Mouse (Mus musculus): ENCODE measurements around the gene Cct5.
A peak's percentile ranks its signal among the peaks of the same experiment; 100 is the strongest.

The Cct5 gene

DNA sequence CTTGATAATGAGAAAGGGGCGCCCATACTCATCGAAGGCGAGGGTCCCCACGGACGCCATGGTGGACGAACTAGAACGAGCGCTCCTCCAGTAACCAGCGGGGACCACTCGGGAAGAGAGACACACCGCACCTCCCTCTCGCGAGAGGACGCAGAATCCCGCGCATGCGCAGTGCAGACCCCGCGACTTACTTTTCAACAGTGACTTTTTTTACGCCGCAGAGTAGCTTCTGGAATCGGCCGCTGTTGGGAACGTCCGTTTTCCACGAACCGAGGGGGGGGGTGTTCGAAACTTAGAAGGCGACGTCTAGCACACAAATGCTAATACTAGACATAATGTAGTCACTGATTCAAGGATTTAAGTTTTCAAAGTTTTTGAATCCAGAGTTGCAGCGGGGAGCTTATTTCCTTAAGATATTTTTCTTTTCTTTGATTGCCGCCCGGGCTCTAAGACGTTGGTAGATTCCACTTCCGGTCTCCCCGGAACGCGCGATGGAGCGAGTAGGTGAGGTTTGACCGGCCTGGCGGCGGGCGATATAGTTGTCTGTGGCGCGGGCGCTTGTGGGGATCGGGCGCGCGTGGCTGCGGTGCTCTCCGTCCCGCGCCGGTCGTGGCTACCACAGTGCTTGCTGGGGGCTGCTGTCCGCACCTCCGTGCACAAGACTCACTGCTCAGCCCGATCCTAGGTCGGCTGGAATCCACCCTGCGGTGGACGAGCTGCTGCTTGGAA is at the start of gene Cct5, which contains the start of gene Fam173b:
TSS of gene Cct5 (minus strand) at position 159 of the 729 bp plus-strand sequence.
TSS of gene Fam173b (plus strand) at position 207 of the 729 bp plus-strand sequence.
- Histone ChIP-seq H3K36me3 (ENCODE audit: control insufficient read depth, insufficient read depth, low read length, poor library complexity, severe bottlenecking) (no peaks in the 10 kb centered on the region; the same call in 1 of the 2 replicates), H3K27me3 (ENCODE audit: control insufficient read depth, insufficient read depth, low read length, poor library complexity, severe bottlenecking) (no peaks in the 10 kb centered on the region)
- DNase-seq (ENCODE audit: low read depth, low spot score) = peak; percentile 99

DNA sequence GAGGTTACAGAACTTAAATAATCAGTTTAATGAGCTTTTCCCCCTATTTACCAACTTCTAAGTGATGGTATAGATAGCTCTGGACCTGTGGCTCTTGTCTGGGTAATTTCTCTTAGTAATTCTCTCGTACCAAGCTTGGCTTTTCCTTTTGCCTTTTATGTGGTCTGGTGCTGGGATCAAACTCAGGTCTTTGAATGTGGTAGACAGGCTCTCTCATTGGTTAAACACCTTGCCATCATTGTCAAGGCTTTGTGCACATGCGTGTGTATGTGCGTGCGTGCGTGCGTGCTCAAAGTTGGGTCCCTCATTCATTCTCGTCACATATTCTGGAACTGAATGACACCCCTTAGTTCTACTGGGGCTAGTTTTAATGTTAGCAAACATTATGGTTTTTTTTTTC is 49.2 kb upstream of the Cct5 start:
- no peak for DNase-seq (ENCODE audit: low read depth, low spot score)
- no peaks in the 10 kb centered on the region for H3K27me3 ChIP-seq (ENCODE audit: control insufficient read depth, insufficient read depth, low read length, poor library complexity, severe bottlenecking)
- H3K36me3 ChIP-seq (ENCODE audit: control insufficient read depth, insufficient read depth, low read length, poor library complexity, severe bottlenecking) = no peaks in the 10 kb centered on the region

DNA sequence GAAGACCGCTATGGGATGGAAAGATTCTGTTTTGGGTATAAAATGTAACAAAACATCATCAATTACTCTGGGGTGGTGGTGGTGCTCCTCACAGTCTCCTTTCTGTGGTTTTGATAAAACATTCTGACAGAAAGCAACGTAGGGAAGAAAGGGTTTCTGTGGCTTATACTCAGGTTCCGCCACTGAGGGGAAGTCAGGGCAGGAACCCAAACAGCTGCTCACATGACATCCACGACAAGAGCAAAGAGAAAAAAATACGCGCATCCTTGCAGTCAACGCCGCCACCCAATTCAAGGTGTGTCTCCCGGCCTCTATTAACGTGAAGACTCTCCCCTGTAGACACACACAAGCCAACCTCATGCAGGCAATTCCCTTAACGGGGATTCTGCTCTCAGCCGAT is 48.1 kb upstream of the Cct5 start:
- H3K27me3 ChIP-seq (ENCODE audit: control insufficient read depth, insufficient read depth, low read length, poor library complexity, severe bottlenecking) = no peaks in the 10 kb centered on the region
- H3K36me3 ChIP-seq (ENCODE audit: control insufficient read depth, insufficient read depth, low read length, poor library complexity, severe bottlenecking) = no peaks in the 10 kb centered on the region
- DNase-seq (ENCODE audit: low read depth, low spot score) = peak; percentile 24

DNA sequence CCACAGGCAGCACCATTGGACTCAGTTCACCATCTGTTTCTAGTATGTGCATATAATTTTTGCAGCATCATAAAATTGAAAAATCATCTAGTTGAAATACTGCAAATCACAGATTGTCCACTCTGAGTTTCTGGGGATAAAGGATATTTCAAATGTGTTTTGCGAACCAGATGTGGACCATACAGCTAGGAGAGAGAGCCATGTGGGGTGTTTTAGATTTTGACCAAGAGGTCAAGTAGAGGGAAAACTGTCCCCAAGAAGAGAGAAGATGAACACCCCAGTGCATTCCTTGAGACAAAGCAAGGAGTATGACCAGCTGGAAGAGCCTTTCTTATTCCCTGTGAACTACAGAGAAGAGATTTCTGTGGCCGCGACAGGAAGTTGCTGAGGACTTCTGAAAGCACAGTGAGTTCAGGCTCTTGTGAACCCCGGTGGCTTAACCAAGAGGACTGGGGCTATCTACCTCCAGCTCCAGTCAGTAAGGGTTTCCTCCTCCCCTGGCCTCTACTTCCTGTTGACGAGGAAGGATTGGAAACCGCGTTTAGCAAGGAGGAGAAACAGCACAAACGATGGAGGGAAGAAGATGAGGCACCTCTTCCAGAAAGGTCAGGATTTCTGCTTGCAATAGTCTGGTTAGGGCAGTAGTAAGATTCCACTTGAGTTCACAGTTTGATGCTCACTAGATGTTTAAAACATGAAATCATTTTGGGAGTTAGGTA is 46.4 kb upstream of the Cct5 start:
- Histone ChIP-seq H3K27me3 (ENCODE audit: control insufficient read depth, insufficient read depth, low read length, poor library complexity, severe bottlenecking) (no peaks in the 10 kb centered on the region), H3K36me3 (ENCODE audit: control insufficient read depth, insufficient read depth, low read length, poor library complexity, severe bottlenecking) (no peaks in the 10 kb centered on the region)
- DNase-seq (ENCODE audit: low read depth, low spot score) = no peak

DNA sequence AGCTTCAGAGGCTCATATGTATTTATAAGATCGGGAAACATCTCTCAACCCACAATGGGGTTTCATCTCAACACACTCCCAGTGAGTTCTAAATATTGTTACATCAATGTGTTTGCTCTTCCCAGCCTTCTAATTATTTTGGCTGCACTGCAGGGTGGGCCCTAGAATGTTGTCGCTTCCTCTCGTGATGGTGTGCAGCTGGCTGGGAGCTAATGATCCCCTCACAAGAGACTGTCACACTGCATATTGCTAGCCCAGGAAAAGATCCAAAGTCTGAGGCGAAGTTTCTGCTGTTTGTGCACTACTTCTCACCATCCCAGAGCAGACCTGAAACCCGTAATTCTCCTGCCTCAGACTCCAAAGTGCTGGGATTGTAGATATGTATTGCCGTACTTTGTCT is 45.6 kb upstream of the Cct5 start:
- no peaks in the 10 kb centered on the region for H3K36me3 ChIP-seq (ENCODE audit: control insufficient read depth, insufficient read depth, low read length, poor library complexity, severe bottlenecking)
- DNase-seq (ENCODE audit: low read depth, low spot score) = no peak
- no peaks in the 10 kb centered on the region for H3K27me3 ChIP-seq (ENCODE audit: control insufficient read depth, insufficient read depth, low read length, poor library complexity, severe bottlenecking)

DNA sequence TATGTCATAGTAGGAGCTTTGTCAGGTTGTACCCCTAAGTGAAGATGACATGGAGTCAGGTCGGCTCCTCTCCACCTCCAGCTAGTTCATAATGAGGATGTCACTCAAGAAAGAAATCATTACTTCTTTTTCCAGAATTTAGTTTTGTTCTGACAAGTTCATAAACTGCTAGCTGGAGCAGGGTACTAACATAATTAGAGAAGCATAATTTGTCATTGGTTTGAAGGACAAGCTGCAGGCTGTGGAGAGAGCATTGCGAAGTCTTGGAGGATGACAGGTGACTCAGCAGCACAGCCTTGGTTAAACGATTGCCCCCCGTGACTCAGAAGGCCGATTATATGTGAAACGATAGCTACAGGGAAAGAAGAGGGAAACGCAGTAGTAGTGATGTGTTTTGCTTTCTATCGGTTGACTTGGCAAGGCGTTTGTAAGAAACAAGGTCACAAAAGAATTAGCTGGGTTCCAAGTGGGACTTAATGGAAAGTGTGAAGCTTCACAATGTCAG is 34.5 kb upstream of the Cct5 start:
- Histone ChIP-seq H3K36me3 (ENCODE audit: control insufficient read depth, insufficient read depth, low read length, poor library complexity, severe bottlenecking) (no peaks in the 10 kb centered on the region), H3K27me3 (ENCODE audit: control insufficient read depth, insufficient read depth, low read length, poor library complexity, severe bottlenecking) (no peaks in the 10 kb centered on the region)
- DNase-seq (ENCODE audit: low read depth, low spot score) = no peak

DNA sequence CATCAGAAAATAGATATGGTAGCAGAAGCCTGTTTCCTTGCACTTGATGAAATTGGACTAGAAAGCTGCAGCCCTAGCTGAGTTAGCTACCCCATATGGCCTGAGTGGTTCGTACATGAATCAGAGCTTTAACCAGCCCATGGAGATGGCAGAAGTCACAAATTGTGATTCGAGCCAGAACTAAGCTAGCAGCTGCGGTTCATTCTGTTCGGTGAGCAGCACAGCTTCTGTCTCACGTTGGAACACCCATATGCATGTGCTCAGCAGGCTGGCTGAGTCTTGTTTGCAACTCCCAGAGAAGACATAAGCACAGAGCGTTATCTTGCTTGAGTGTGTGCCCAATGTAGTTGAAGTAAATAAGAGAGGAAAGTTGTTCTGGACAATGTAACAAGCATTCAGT is 33.0 kb upstream of the Cct5 start:
- no peak for DNase-seq (ENCODE audit: low read depth, low spot score)
- H3K27me3 ChIP-seq (ENCODE audit: control insufficient read depth, insufficient read depth, low read length, poor library complexity, severe bottlenecking) = no peaks in the 10 kb centered on the region
- H3K36me3 ChIP-seq (ENCODE audit: control insufficient read depth, insufficient read depth, low read length, poor library complexity, severe bottlenecking) = no peaks in the 10 kb centered on the region

DNA sequence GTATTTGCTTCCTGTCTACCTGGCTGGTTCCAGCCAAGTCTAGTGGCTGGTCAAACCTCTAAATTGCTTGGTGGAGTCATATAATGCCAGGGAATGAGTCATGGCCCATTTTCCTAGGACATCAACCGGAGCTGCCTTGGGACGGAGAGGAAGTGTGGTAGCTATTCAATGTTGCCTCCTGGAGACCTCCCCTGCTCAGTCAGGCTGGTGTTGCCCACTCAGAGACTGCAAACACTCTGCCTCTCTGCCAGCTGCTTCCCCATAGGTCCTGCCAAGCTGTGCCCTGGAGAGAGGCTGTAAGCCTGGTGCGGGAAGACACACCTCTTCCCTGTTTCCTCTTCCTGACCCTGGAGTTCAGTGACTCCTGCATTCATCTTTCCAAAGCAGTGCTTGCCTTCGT is 30.9 kb upstream of the Cct5 start:
- DNase-seq (ENCODE audit: low read depth, low spot score) = no peak
- no peaks in the 10 kb centered on the region for H3K36me3 ChIP-seq (ENCODE audit: control insufficient read depth, insufficient read depth, low read length, poor library complexity, severe bottlenecking)
- H3K27me3 ChIP-seq (ENCODE audit: control insufficient read depth, insufficient read depth, low read length, poor library complexity, severe bottlenecking) = no peaks in the 10 kb centered on the region

DNA sequence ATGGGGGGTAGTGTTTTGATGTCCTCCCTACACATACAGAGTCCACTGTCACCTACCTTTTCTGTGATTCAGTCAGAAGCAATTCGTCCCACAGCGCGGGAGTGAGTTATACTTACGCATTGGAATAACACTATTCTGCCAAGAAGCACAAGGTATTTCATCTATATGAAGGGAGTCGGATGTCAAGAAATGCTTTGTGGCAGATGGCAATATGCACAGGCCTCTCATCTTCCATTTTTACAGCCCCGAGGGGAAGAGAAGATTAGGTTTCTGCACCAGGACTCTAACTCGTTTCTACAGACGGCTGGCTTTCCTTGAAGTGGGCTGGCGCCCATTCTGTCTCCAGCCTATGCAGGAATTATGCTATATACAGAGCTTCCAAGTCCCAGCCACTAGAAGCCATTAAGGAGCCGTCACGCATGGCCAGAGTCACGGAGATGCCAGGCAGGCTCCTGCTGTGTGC is 29.8 kb upstream of the Cct5 start:
- Histone ChIP-seq H3K36me3 (ENCODE audit: control insufficient read depth, insufficient read depth, low read length, poor library complexity, severe bottlenecking) (no peaks in the 10 kb centered on the region), H3K27me3 (ENCODE audit: control insufficient read depth, insufficient read depth, low read length, poor library complexity, severe bottlenecking) (no peaks in the 10 kb centered on the region)
- no peak for DNase-seq (ENCODE audit: low read depth, low spot score)

DNA sequence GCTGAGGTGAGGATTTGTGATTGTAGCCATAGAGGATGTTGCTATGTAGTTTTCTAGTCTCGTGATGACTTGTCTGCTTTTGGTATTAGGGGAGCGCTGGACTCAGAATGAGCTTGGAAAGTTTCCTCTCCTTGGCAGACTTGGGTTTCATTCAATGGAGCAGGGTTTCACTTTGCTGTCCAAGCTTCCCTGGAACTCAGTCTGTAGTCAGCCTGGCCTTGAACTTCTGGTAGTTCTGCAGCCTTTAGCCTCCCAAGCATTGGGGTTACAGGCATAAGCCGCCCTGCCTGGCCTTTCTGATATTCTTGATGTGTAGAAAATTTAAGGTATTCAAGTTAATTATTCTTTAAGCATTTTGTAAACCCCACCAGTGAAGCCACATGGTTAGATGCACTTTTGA is 28.0 kb upstream of the Cct5 start:
- no peaks in the 10 kb centered on the region for H3K27me3 ChIP-seq (ENCODE audit: control insufficient read depth, insufficient read depth, low read length, poor library complexity, severe bottlenecking)
- DNase-seq (ENCODE audit: low read depth, low spot score) = no peak

DNA sequence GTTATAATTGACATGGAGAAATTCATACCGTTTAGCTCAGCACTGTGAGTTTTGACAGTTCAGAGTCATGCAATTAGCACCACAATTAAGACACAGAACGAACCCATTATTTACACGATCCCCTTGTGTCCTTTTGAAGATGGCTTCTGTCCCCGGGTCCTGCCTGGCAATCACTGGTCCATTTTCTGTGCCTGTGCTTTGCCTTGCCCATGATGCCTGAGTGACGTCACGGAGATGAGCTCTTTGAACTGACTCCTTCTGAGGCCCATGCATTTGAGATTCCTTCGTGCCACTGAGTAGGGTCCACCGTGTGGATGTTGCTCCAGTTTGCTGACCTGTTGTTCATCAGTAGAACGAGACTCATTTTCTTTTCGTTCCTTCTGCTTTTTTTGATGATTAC is 26.6 kb upstream of the Cct5 start:
- H3K27me3 ChIP-seq (ENCODE audit: control insufficient read depth, insufficient read depth, low read length, poor library complexity, severe bottlenecking) = no peaks in the 10 kb centered on the region
- no peak for DNase-seq (ENCODE audit: low read depth, low spot score)
- no peaks in the 10 kb centered on the region for H3K36me3 ChIP-seq (ENCODE audit: control insufficient read depth, insufficient read depth, low read length, poor library complexity, severe bottlenecking)

More for the DNA sequence above, 28.0 kb upstream of the Cct5 start:
- no peaks in the 10 kb centered on the region for H3K36me3 ChIP-seq (ENCODE audit: control insufficient read depth, insufficient read depth, low read length, poor library complexity, severe bottlenecking)

DNA sequence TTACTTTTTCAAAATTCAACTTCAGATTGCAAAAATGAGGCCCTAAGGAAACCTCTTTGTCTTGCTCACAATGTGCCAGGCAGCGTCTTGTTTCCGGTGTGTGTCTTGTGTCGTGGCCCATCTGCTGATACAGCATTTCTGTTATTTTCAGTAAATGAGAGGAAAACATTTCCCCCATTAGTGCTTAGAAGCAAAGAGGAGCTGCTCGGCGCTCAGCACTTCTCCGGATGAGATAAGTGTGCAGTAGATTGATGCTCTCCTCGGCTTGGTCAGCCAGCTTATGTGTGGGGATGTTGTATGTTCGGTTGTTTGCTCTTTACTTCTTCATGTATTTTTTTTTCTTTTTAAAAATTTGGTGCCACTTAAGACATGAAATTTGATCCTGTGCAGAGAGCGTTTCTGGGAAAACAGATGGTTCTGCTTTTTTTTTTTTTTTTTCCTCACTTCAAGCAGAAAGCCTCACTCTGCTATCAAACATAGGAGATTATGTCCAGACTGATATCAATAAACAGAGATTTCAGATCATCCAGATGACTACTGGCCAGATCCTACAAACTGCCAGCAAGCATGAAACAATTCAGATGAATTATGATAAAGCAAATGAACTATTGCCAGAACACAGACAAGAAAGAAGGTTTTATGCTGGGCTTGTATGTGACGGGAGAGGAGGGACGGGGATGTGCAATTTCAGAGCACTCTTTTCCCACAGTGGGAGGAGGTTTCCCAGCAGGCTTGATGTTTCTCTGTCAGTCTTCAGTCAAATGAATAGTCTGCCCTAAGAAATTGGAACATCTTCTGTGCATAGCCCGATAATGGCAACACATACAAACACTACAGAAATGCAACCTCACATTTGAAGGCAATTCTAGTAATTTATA is 25.9 kb upstream of the Cct5 start:
- Histone ChIP-seq H3K36me3 (ENCODE audit: control insufficient read depth, insufficient read depth, low read length, poor library complexity, severe bottlenecking) (no peaks in the 10 kb centered on the region), H3K27me3 (ENCODE audit: control insufficient read depth, insufficient read depth, low read length, poor library complexity, severe bottlenecking) (no peaks in the 10 kb centered on the region)

DNA sequence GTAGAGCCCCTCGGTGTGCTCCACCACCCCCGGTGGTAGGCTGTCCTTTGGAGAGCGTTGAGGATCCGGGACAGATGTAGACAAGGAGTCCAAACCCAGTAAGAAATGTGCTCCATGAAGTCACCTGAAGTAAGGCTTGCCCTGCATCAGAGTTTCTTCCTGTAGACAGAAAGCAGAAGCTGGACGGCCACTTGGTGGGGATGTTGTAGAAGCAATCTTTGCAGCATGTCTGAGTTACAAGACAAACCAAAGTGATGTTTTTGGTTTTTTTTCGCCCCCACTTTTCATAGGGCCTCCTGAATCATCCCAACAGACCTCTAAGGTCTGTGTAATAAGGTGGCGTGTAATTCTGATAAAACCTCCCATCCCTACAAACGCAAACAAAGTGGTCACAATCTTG is 17.9 kb upstream of the Cct5 start:
- no peaks in the 10 kb centered on the region for H3K36me3 ChIP-seq (ENCODE audit: control insufficient read depth, insufficient read depth, low read length, poor library complexity, severe bottlenecking)

More for the DNA sequence above, 25.9 kb upstream of the Cct5 start:
- DNase-seq (ENCODE audit: low read depth, low spot score) = no peak

DNA sequence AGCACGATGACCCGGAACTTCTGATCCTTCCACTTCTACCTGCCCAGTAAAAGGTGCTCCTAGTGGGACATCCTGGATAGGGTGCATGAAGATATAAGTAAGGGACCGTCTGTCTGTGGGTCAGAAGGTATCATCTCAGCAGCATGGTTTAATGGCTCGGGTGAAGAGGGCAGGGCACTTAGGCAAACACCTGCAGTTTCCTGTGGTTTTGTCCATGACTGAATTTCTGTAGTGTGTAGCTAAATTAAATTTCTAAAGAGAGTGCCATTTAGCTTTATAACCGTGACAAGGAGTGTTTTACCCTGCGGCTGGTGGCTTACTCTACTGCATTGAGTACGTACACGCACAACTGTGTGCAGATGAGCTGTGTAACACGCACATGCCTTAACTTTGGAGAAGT is 15.7 kb upstream of the Cct5 start:
- no peaks in the 10 kb centered on the region for H3K36me3 ChIP-seq (ENCODE audit: control insufficient read depth, insufficient read depth, low read length, poor library complexity, severe bottlenecking)
- DNase-seq (ENCODE audit: low read depth, low spot score) = peak; percentile 58
- H3K27me3 ChIP-seq (ENCODE audit: control insufficient read depth, insufficient read depth, low read length, poor library complexity, severe bottlenecking) = no peaks in the 10 kb centered on the region

More for the DNA sequence above, 17.9 kb upstream of the Cct5 start:
- DNase-seq (ENCODE audit: low read depth, low spot score) = peak; percentile 55
- H3K27me3 ChIP-seq (ENCODE audit: control insufficient read depth, insufficient read depth, low read length, poor library complexity, severe bottlenecking) = no peaks in the 10 kb centered on the region
